Mouse (Mus musculus) CH12.LX (cell line): Measurements from ENCODE around the gene 4930539E08Rik. TPM values are rescaled to one million over a fixed set of nuclear protein-coding genes. Genes with fewer than 3 reads are reported as not detected.

Source experiments
- DNase-seq: peaks from one replicate; pipeline ENCODE4 v3.0.0-alpha.2; 2013; ENCODE audit errors: extremely low read depth
- H3K27ac ChIP-seq: 2 replicates; pipeline ENCODE4 v1.5.1; 2012; ENCODE audit warnings: low read depth, mild to moderate bottlenecking, control low read depth, moderate library complexity; ENCODE audit not compliant: insufficient read depth
- H3K27me3 ChIP-seq: replicated peaks from 2 replicates; pipeline ENCODE3; 2012; ENCODE audit warnings: inconsistent platforms
- H3K36me3 ChIP-seq, 2 experiments: replicated peaks in 1 of 2; 2 replicates each; pipeline versions ENCODE3 to v1.6.1; 2012; ENCODE audit warnings: inconsistent platforms in 1 of 2, low read length in 1 of 2, mild to moderate bottlenecking in 1 of 2, mixed read lengths in 1 of 2, moderate library complexity in 1 of 2; ENCODE audit not compliant: control insufficient read depth in 1 of 2, insufficient read depth in 1 of 2
- H3K4me1 ChIP-seq, 2 experiments: 2 replicates each; pipeline ENCODE4 v1.6.1; 2012; ENCODE audit warnings: inconsistent platforms in 1 of 2, moderate library complexity in 1 of 2; ENCODE audit not compliant: insufficient read depth in 2 of 2, control insufficient read depth in 1 of 2
- H3K4me2 ChIP-seq: 2 replicates; pipeline ENCODE4 v1.6.1; 2012; ENCODE audit warnings: low read depth, mild to moderate bottlenecking, control low read depth; ENCODE audit not compliant: poor library complexity, insufficient read depth, severe bottlenecking
- H3K4me3 ChIP-seq, 3 experiments: fragments of 150-350 bp in 1 of 3; sonication (generic) in 1 of 3; replicated peaks in 1 of 3; 2 replicates each; pipeline versions ENCODE3 to v1.5.1; 2011 to 2012; ENCODE audit warnings: low read depth in 2 of 3, low read length in 2 of 3, mild to moderate bottlenecking in 2 of 3, moderate library complexity in 2 of 3, control low read depth in 1 of 3, improper control_type of control experiment in 1 of 3, inconsistent platforms in 1 of 3, mixed read lengths in 1 of 3; ENCODE audit not compliant: poor library complexity in 1 of 3
- H3K79me2 ChIP-seq: replicated peaks from 2 replicates; pipeline ENCODE4 v1.6.1; 2012; ENCODE audit warnings: mild to moderate bottlenecking, moderate library complexity; ENCODE audit not compliant: control insufficient read depth, poor library complexity, insufficient read depth, severe bottlenecking; ENCODE audit errors: extremely low read depth
- H3K9ac ChIP-seq: 2 replicates; pipeline ENCODE4 v1.6.1; 2012; ENCODE audit warnings: low read depth, mild to moderate bottlenecking, control low read depth, moderate library complexity; ENCODE audit not compliant: insufficient read depth
- H3K9me3 ChIP-seq: replicated peaks from 2 replicates; pipeline ENCODE3; 2012; ENCODE audit warnings: low read length, inconsistent platforms, mixed read lengths
- BHLHE40 ChIP-seq: IDR thresholded peaks from 2 replicates; pipeline ENCODE4 v1.6.1; 2011; ENCODE audit warnings: mild to moderate bottlenecking, low read depth, low read length, improper control_type of control experiment
- CTCF ChIP-seq, 2 experiments: IDR thresholded peaks in 1 of 2; conservative IDR thresholded peaks in 1 of 2; 2 replicates each; pipeline ENCODE4 v1.5.1; 2011 to 2012; ENCODE audit warnings: low read depth in 2 of 2, low read length in 2 of 2, improper control_type of control experiment in 1 of 2, inconsistent platforms in 1 of 2, mild to moderate bottlenecking in 1 of 2, moderate library complexity in 1 of 2
- E2F4 ChIP-seq: IDR thresholded peaks from 2 replicates; pipeline ENCODE4 v1.6.1; 2011; ENCODE audit warnings: low read depth, low read length, improper control_type of control experiment; ENCODE audit not compliant: insufficient replicate concordance
- HCFC1 ChIP-seq: IDR thresholded peaks from 2 replicates; pipeline ENCODE4 v1.6.1; 2012; ENCODE audit warnings: low read depth, mild to moderate bottlenecking, inconsistent platforms, low read length, improper control_type of control experiment
- JUN ChIP-seq: IDR thresholded peaks from 2 replicates; pipeline ENCODE4 v1.6.1; 2011; ENCODE audit warnings: low read depth, mild to moderate bottlenecking, low read length, improper control_type of control experiment, moderate library complexity; ENCODE audit not compliant: insufficient read depth
- JUND ChIP-seq: conservative IDR thresholded peaks from 2 replicates; pipeline ENCODE4 v1.6.1; 2011; ENCODE audit warnings: low read depth, low read length, improper control_type of control experiment
- MAZ ChIP-seq: IDR thresholded peaks from 2 replicates; pipeline ENCODE4 v1.6.1; 2012; ENCODE audit warnings: low read depth, mild to moderate bottlenecking, inconsistent platforms, low read length, improper control_type of control experiment, moderate library complexity
- NRF1 ChIP-seq: IDR thresholded peaks from 2 replicates; pipeline ENCODE4 v1.6.1; 2014; ENCODE audit warnings: low read depth, mild to moderate bottlenecking, inconsistent platforms, low read length, improper control_type of control experiment, moderate library complexity
- RAD21 ChIP-seq: IDR thresholded peaks from 2 replicates; pipeline ENCODE4 v1.6.1; 2011; ENCODE audit warnings: low read depth, mild to moderate bottlenecking, low read length, improper control_type of control experiment, moderate library complexity
- SMC3 ChIP-seq: IDR thresholded peaks from 2 replicates; pipeline ENCODE4 v1.6.1; 2011; ENCODE audit warnings: low read depth, low read length, improper control_type of control experiment
- ZKSCAN1 ChIP-seq: IDR thresholded peaks from 2 replicates; pipeline ENCODE4 v1.6.1; 2012; ENCODE audit warnings: low read depth, inconsistent platforms, low read length, improper control_type of control experiment, borderline replicate concordance
- ZNF384 ChIP-seq: IDR thresholded peaks from 2 replicates; pipeline ENCODE4 v1.6.1; 2012; ENCODE audit warnings: low read depth, low read length, improper control_type of control experiment, inconsistent platforms
- dilution Hi-C: fragments of 300-500 bp; cut with MboI; formaldehyde crosslinking; loops from 2 replicates; pipeline ENCODE4 v1.14.3; 2020; ENCODE audit warnings: low sequenced_read_pairs; ENCODE audit not compliant: extremely low pct_unique_long_range_greater_than_20kb, extremely low pct_ligation_motif_present
- in situ Hi-C: fragments of 300-500 bp; cut with MboI; formaldehyde crosslinking; loops from 3 replicates; pipeline ENCODE4 v1.14.3; 2019; ENCODE audit warnings: low sequenced_read_pairs, low pct_ligation_motif_present, low pct_unique_long_range_greater_than_20kb, mixed read lengths
- polyA plus RNA-seq: library from polyadenylated mRNA; unstranded; fragments of >175 nt; gene quantifications from 2 replicates; pipeline ENCODE4 v1.2.1, GENCODE M21; 2012; ENCODE audit warnings: low read depth; ENCODE audit not compliant: insufficient read length
- total RNA-seq, 2 experiments: library from RNA; depleted of rRNA; stranded (reverse); fragments of 300-350 nt in 1 of 2; fragments of >200 nt in 1 of 2; gene quantifications; 2 replicates each; pipeline ENCODE4 v1.2.3; 2012 to 2014

The 4930539E08Rik gene
- total and polyA plus RNA-seq, 3 experiments: 0.62 to 1.4 (median 1.4) TPM

DNA sequence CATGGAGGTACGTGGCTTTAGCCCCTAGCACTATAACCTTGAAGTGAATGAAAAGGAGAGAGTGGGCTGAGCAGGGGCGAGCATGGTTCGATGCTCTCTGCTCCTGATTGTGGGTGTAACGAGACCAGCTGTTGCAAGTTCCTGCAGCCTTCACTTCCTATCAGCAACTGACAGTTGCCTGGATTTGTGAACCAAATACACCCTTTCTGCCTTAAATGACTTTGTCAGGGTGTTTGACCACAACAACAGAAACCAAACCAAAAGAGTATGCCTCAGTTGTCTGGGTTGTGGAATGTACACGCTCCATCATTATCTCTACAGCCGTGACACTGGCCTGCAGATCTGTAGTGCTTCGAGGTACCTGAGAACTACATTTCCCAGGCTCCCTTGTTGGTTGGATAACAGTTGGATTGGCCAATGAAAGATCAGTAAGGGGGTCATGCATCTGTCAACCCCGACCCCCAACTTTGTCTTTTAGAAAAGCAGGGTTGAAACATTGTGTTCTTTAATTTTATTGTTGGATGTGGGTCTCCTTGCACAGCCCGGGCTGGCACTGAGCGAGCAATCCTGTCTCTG lies 31.1 kb downstream of the 4930539E08Rik start:
- Histone ChIP-seq H3K27me3 (peaks cover 11% of the 10 kb centered on the region), H3K9me3 (peaks cover 5% of the 10 kb centered on the region), H3K4me3 (no peak overlapping the region)
- in situ Hi-C loops: no loop called here
- peak; percentile 57 for TF ChIP-seq HCFC1
- no peak for TF ChIP-seq NRF1
- TF ChIP-seq, all 38 proteins: peak for 1
- Histone ChIP-seq H3K4me2 (no peak overlapping the region), H3K4me1 (peaks cover 0 to 16% of the 10 kb centered on the region in 2 experiments; a peak in 2 of 4 replicates), H3K27ac (no peak overlapping the region), H3K36me3 (no peaks in the 10 kb centered on the region), H3K9ac (no peak overlapping the region), H3K79me2 (no peaks in the 10 kb centered on the region)
- dilution Hi-C loops: no loop called here
- no peak for DNase-seq

DNA sequence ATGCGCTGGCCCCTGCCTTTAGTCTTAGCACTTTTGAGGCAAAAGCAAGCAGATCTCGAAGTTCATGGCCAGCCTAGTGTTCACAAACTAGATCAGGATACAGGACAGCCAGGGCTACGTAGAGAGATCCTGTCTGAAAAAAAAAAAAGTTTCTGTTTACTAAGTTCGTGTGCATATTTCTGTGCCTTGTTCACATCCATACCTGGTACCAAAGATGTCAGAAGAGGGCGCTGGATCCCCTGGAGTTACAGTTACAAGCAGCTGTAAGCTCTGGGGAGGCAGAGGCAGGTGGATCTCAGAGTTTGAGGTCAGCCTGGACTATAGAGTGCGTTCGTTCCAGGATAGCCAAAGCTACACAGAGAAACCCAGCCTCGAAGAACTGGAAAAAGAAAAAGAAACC lies 32.3 kb downstream of the 4930539E08Rik start:
- no peaks in the 10 kb centered on the region for H3K36me3 ChIP-seq
- peaks cover 11% of the 10 kb centered on the region for H3K27me3 ChIP-seq
- peak overlapping the region; percentile 76 for H3K4me2 ChIP-seq
- peaks cover 0 to 16% of the 10 kb centered on the region in 2 experiments; a peak in 2 of 4 replicates for H3K4me1 ChIP-seq
- no peaks in the 10 kb centered on the region for H3K9me3 ChIP-seq
- in situ Hi-C loops (no loop called here), dilution Hi-C loops (no loop called here)
- no peak overlapping the region for H3K27ac ChIP-seq
- no peak overlapping the region for H3K4me3 ChIP-seq
- H3K79me2 ChIP-seq: no peaks in the 10 kb centered on the region
- peak overlapping the region; percentile 33; the same call in 1 of the 2 replicates for H3K9ac ChIP-seq
- DNase-seq: no peak
- peak; percentile 68 for TF ChIP-seq ZNF384
- peak; percentile 32 for TF ChIP-seq SMC3
- TF ChIP-seq RAD21: peak; percentile 35
- no peak for TF ChIP-seq JUND
- no peak for TF ChIP-seq MAZ
- TF ChIP-seq CTCF (conservative IDR thresholded peaks at IDR 0.05 in 1 of 2, IDR thresholded peaks at IDR 0.05 in 1 of 2; ENCODE audit: low read depth in 2 of 2, low read length in 2 of 2): peak in 1 of 2 experiments; percentile 54; a peak in 2 of 4 replicates
- TF ChIP-seq BHLHE40: no peak
- TF ChIP-seq ZKSCAN1: no peak

DNA sequence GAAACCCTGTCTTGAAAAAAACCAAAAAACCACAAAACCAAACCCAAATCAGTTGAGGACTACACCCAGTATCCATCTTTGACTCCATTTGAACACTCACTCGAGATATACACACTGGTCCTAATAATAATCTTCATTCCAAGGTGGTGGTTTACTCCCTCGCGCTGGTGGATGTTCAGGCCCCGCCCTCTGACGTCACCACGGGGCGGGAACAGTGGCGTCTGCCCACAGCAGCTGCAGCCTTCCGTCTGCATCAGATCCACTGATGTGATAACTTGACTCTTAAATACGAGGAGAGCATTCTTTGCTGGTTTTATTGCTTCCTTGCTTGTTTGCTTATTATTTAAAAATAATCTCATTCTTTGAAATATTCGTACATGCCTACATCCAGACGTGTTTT lies 32.8 kb downstream of the 4930539E08Rik start:
- H3K36me3 ChIP-seq: no peaks in the 10 kb centered on the region
- in situ Hi-C loops: no loop called here
- H3K79me2 ChIP-seq: no peaks in the 10 kb centered on the region
- TF ChIP-seq JUN: no peak
- TF ChIP-seq E2F4: 0 out of 2 replicates have a peak, but pooled peaks have one; percentile 12
- DNase-seq: peak; percentile 75
- H3K4me3 ChIP-seq: no peak overlapping the region
- dilution Hi-C loops: no loop called here
- H3K27ac ChIP-seq: no peak overlapping the region
- peaks cover 0 to 16% of the 10 kb centered on the region in 2 experiments; a peak in 2 of 4 replicates for H3K4me1 ChIP-seq
- H3K27me3 ChIP-seq: peaks cover 11% of the 10 kb centered on the region
- H3K9ac ChIP-seq: peak overlapping the region; percentile 33; the same call in 1 of the 2 replicates
- H3K9me3 ChIP-seq: no peaks in the 10 kb centered on the region
- peak overlapping the region; percentile 76 for H3K4me2 ChIP-seq
